Mouse (Mus musculus): Measurements from ENCODE around the gene Gm8237. TPM values are rescaled to one million over a fixed set of nuclear protein-coding genes. Genes with fewer than 3 reads are reported as not detected.
A peak's percentile ranks its signal among the peaks of the same experiment; 100 is the strongest.
"Not testable (repeated sequence)": the region's sequence is repeated elsewhere in the genome, so short reads cannot be mapped to it uniquely, and the experiment has no call there.

The Gm8237 gene
- 0.15 and 0.28 TPM in 2 replicates for polyA plus RNA-seq (2014; fragmentation: Nextera tagmentation; extraction: Ambion mirVana)

GRCm38 (mm10) chr14:5880241-5880640, at the start of gene Gm8237:
TSS of gene Gm8237 (minus strand) at chr14:5880382.
- not testable (repeated sequence) for H3K4me1 ChIP-seq (ENCODE audit: insufficient read depth); H3K27me3 ChIP-seq (ENCODE audit: insufficient read depth, low read length); ATAC-seq (ENCODE audit: insufficient read depth); H3K9me3 ChIP-seq (ENCODE audit: low read depth, low read length); H3K27ac ChIP-seq (ENCODE audit: low read depth); H3K9ac ChIP-seq; H3K36me3 ChIP-seq (ENCODE audit: insufficient read depth)
- peak within 1 kb of the TSS; percentile 57 for H3K4me2 ChIP-seq
- WGBS = 5% methylated on average over 22 of the region's 22 CpGs
- DNase-seq = peak; percentile 0
- H3K4me3 ChIP-seq (ENCODE audit: low read depth, low read length) = peak within 1 kb of the TSS; percentile 29

- 68% methylated on average over 7 of the region's 7 CpGs for WGBS
- not testable (repeated sequence) for ATAC-seq (ENCODE audit: insufficient read depth)
Measured at GRCm38 (mm10) chr14:5923276-5923675, 43.1 kb upstream of the Gm8237 start.

GRCm38 (mm10) chr14:5918330-5918942, 38.3 kb upstream of the Gm8237 start:
- H3K4me1 ChIP-seq (ENCODE audit: insufficient read depth); H3K27ac ChIP-seq (ENCODE audit: low read depth); H3K9me3 ChIP-seq (ENCODE audit: low read depth, low read length); DNase-seq; ATAC-seq (ENCODE audit: insufficient read depth); H3K4me3 ChIP-seq (ENCODE audit: low read depth, low read length); H3K36me3 ChIP-seq (ENCODE audit: insufficient read depth); H3K4me2 ChIP-seq; H3K27me3 ChIP-seq (ENCODE audit: insufficient read depth, low read length); H3K9ac ChIP-seq: not testable (repeated sequence)
- WGBS = 76% methylated on average over 4 of the region's 4 CpGs

More at GRCm38 (mm10) chr14:5923276-5923675, 43.1 kb upstream of the Gm8237 start:
- H3K4me1 ChIP-seq (ENCODE audit: insufficient read depth); H3K4me2 ChIP-seq; H3K27ac ChIP-seq (ENCODE audit: low read depth); H3K4me3 ChIP-seq (ENCODE audit: low read depth, low read length); H3K27me3 ChIP-seq (ENCODE audit: insufficient read depth, low read length); H3K36me3 ChIP-seq (ENCODE audit: insufficient read depth); H3K9ac ChIP-seq; H3K9me3 ChIP-seq (ENCODE audit: low read depth, low read length); DNase-seq: not testable (repeated sequence)

GRCm38 (mm10) chr14:5913701-5914100, 33.5 kb upstream of the Gm8237 start:
- not testable (repeated sequence) for H3K9ac ChIP-seq; DNase-seq; H3K9me3 ChIP-seq (ENCODE audit: low read depth, low read length); H3K4me2 ChIP-seq; H3K4me3 ChIP-seq (ENCODE audit: low read depth, low read length); H3K36me3 ChIP-seq (ENCODE audit: insufficient read depth); ATAC-seq (ENCODE audit: insufficient read depth); H3K27me3 ChIP-seq (ENCODE audit: insufficient read depth, low read length); H3K4me1 ChIP-seq (ENCODE audit: insufficient read depth); H3K27ac ChIP-seq (ENCODE audit: low read depth)
- 75% methylated on average over 2 of the region's 2 CpGs for WGBS

GRCm38 (mm10) chr14:5879791-5880190, 391 bp downstream of the Gm8237 start:
- not testable (repeated sequence) for H3K27me3 ChIP-seq (ENCODE audit: insufficient read depth, low read length); H3K36me3 ChIP-seq (ENCODE audit: insufficient read depth); H3K27ac ChIP-seq (ENCODE audit: low read depth); H3K9me3 ChIP-seq (ENCODE audit: low read depth, low read length); H3K4me1 ChIP-seq (ENCODE audit: insufficient read depth); ATAC-seq (ENCODE audit: insufficient read depth); H3K9ac ChIP-seq
- WGBS = 2% methylated on average over 17 of the region's 28 CpGs
- DNase-seq = peak; percentile 26
- peak overlapping the region; percentile 57 for H3K4me2 ChIP-seq
- H3K4me3 ChIP-seq (ENCODE audit: low read depth, low read length) = peak overlapping the region; percentile 29

GRCm38 (mm10) chr14:5879136-5879535, 1.0 kb downstream of the Gm8237 start:
- H3K36me3 ChIP-seq (ENCODE audit: insufficient read depth); H3K27me3 ChIP-seq (ENCODE audit: insufficient read depth, low read length); H3K4me3 ChIP-seq (ENCODE audit: low read depth, low read length); H3K4me2 ChIP-seq; H3K4me1 ChIP-seq (ENCODE audit: insufficient read depth); H3K27ac ChIP-seq (ENCODE audit: low read depth); H3K9me3 ChIP-seq (ENCODE audit: low read depth, low read length); H3K9ac ChIP-seq; ATAC-seq (ENCODE audit: insufficient read depth): not testable (repeated sequence)
- DNase-seq = peak; percentile 78
- peak; percentile 63 for TF ChIP-seq CTCF (IDR thresholded peaks at IDR 0.05; ENCODE audit: low read depth)
- 8% methylated on average over 5 of the region's 11 CpGs for WGBS

- H3K27me3 ChIP-seq (ENCODE audit: insufficient read depth, low read length) = not testable (repeated sequence)
- WGBS = 71% methylated on average over 3 of the region's 3 CpGs
Measured at GRCm38 (mm10) chr14:5855911-5856310, 24.3 kb downstream of the Gm8237 start.

GRCm38 (mm10) chr14:5830229-5830628, 50.0 kb downstream of the Gm8237 start, which contains the start of gene Gm3424:
TSS of gene Gm3424 (minus strand) at chr14:5830329.
- not testable (repeated sequence) for DNase-seq; H3K27me3 ChIP-seq (ENCODE audit: insufficient read depth, low read length); H3K4me2 ChIP-seq; ATAC-seq (ENCODE audit: insufficient read depth); H3K9me3 ChIP-seq (ENCODE audit: low read depth, low read length); H3K4me3 ChIP-seq (ENCODE audit: low read depth, low read length); H3K27ac ChIP-seq (ENCODE audit: low read depth); H3K36me3 ChIP-seq (ENCODE audit: insufficient read depth); H3K4me1 ChIP-seq (ENCODE audit: insufficient read depth); H3K9ac ChIP-seq
- WGBS = no CpG with 5 or more reads among the region's 3 CpGs

More at GRCm38 (mm10) chr14:5855911-5856310, 24.3 kb downstream of the Gm8237 start:
- not testable (repeated sequence) for H3K27ac ChIP-seq (ENCODE audit: low read depth); H3K4me2 ChIP-seq; H3K9me3 ChIP-seq (ENCODE audit: low read depth, low read length); H3K36me3 ChIP-seq (ENCODE audit: insufficient read depth); H3K9ac ChIP-seq; DNase-seq; H3K4me1 ChIP-seq (ENCODE audit: insufficient read depth); ATAC-seq (ENCODE audit: insufficient read depth); H3K4me3 ChIP-seq (ENCODE audit: low read depth, low read length)

- not testable (repeated sequence) for H3K4me3 ChIP-seq (ENCODE audit: low read depth, low read length); H3K4me2 ChIP-seq; H3K9me3 ChIP-seq (ENCODE audit: low read depth, low read length); H3K36me3 ChIP-seq (ENCODE audit: insufficient read depth); H3K27me3 ChIP-seq (ENCODE audit: insufficient read depth, low read length); H3K9ac ChIP-seq; H3K4me1 ChIP-seq (ENCODE audit: insufficient read depth); H3K27ac ChIP-seq (ENCODE audit: low read depth); DNase-seq
- WGBS = no CpG with 5 or more reads among the region's 47 CpGs
- ATAC-seq (ENCODE audit: insufficient read depth) = peak; percentile 62; the same call in 1 of the 2 replicates
Measured at GRCm38 (mm10) chr14:5812699-5813356, 67.4 kb downstream of the Gm8237 start.
